Mouse (Mus musculus) small intestine, adult 2 months (tissue): ENCODE measurements at regions not wholly inside any gene's neighbourhood (a gene's known extent, or its start where the extent isn't known, plus 50 kb on each side); places are given as distances from the start of the nearest gene placed in this dataset.

Experiments
- CTCF ChIP-seq: fragments of 200-500 bp; IDR thresholded peaks from 2 replicates; pipeline ENCODE4 v1.5.1; 2012; ENCODE audit warnings: low read depth, mild to moderate bottlenecking, control low read depth, inconsistent platforms, low read length, moderate library complexity, mixed read lengths; ENCODE audit not compliant: insufficient replicate concordance, insufficient read length; ENCODE audit errors: extremely low read depth
- POLR2A ChIP-seq: fragments of 200-500 bp; IDR thresholded peaks from 2 replicates; pipeline ENCODE4 v1.6.1; 2012; ENCODE audit warnings: low read depth, mild to moderate bottlenecking, control low read depth, inconsistent platforms, low read length, moderate library complexity

- no peak for TF ChIP-seq CTCF
- TF ChIP-seq POLR2A, result no peak
Observed at GRCm38 (mm10) chr8:46365711-46366110, 71.2 kb upstream of the Helt start.
